Mouse (Mus musculus): ENCODE data around the gene Prdm1.
A peak's percentile ranks its signal among the peaks of the same experiment; 100 is the strongest.

- TF ChIP-seq EP300 (IDR thresholded peaks at IDR 0.05) (peak; percentile 24; the same call in 1 of the 2 replicates), CTCF (IDR thresholded peaks at IDR 0.05) (no peak)
Measured at GRCm38 (mm10) chr10:44431689-44432088, 96.6 kb downstream of the Prdm1 start.
